Mouse (Mus musculus) colon, adult 2 months (tissue): ENCODE data around the gene Olfr305. TPM values are rescaled to one million over a fixed set of nuclear protein-coding genes. Genes with fewer than 3 reads are reported as not detected.

Source experiments
- polyA plus RNA-seq: library from polyadenylated mRNA; depleted of rRNA; stranded (reverse); fragments of >200 nt; gene quantifications from 2 replicates; pipeline ENCODE4 v1.2.3, GENCODE M21; 2012; rRNA removed

Gene Olfr305
- not detected in 2 replicates for polyA plus RNA-seq

DNA sequence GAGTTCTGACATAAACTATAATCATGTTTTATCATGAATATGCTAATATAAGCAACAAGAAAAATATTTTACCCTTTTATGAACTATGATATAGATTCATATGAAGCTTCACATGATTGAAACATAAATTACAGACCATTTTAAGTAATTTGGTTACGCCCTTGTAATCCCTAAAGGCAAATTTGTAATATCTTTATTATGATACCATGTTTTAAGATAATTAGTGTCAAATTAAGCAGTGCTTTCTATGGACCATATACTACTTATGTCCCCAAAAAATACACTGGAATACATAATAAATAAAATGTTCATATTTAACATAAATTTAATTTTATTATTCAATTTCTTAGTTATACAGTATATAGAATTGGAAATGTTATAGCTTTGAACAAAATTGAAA, at the start of gene Olfr305:
Gene Olfr305, minus strand, starts transcription at position 101 of the 400 bp plus-strand sequence.

DNA sequence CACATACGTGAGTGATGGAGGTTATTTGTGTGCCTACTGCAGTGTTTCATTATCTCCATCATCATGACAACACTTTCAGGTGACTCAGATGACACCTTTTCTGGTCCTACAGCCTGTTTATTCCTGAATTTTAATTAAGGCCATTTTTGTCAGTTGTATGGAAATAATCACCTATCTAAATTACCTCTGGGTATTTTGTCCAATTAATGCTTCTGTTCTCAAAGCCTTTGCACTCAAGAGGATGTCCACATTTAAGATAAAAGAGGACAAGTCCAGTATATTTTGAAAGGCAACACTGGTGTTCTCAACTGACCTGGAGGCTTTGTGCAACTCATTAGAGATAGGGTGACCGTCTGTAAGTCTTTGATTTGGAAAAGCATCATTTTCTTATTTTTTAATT, 36.8 kb upstream of the Olfr305 start, which contains the start of gene Olfr301:
Gene Olfr301, plus strand, starts transcription at position 301 of the 400 bp plus-strand sequence.

DNA sequence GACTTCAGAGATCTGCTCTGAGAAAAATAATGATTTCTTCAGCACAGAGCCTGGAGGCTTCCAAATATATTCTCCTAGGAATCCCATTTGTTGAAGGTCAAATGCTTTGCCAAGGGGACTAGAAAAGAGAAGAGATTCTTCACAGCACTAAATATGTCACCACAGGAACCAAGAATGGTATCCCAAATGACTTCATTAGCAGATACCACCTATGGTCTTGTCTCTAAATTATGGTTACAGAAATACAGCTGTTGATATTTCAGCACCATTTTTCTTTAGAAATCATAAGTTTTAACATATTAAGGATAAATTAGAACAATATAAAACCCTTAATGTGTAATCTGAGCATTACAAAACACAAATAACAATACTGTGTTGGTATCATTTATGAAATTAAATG, 31.0 kb upstream of the Olfr305 start, which contains the start of gene Olfr303:
Gene Olfr303, minus strand, starts transcription at position 101 of the 400 bp plus-strand sequence.

DNA sequence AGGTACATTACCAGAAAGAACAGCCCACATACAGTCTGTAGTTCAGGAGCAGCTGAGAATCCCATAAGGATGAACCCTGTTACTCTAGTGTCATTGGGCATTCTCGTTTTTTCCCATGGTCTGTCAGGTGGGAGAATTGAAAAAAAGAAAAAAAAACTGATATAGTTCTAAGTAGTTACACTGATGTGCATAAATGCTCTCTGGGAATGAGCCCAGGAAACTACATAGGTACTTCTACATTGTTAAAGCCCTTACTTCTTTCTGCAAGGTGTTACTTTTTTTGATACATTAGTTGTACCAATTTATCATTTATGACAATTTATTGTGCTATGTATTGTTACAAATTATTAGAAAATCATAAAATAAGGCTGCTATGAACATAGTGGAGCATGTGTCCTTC, 19.8 kb upstream of the Olfr305 start, which contains the start of gene Olfr304:
Gene Olfr304, minus strand, starts transcription at position 101 of the 400 bp plus-strand sequence.

DNA sequence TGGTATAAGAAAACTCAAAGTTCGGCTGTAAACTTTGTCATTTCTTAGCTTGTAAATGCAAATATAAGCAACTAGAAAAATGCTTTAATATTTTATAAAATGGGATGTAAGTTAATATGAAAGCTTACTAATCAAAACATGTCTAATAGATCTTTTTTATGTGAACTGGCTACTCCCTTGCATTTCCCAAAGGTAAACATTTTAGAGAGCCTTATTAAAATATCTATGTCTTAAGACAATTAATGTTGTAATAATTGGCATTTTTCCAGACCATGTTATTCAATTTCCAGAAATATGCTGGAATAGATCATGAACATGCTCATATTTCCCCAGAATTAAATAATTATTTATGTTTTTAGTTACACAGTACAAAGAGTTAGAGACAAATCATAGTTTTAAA, 29.2 kb downstream of the Olfr305 start, which contains the start of gene Olfr307:
Gene Olfr307, minus strand, starts transcription at position 101 of the 400 bp plus-strand sequence.

DNA sequence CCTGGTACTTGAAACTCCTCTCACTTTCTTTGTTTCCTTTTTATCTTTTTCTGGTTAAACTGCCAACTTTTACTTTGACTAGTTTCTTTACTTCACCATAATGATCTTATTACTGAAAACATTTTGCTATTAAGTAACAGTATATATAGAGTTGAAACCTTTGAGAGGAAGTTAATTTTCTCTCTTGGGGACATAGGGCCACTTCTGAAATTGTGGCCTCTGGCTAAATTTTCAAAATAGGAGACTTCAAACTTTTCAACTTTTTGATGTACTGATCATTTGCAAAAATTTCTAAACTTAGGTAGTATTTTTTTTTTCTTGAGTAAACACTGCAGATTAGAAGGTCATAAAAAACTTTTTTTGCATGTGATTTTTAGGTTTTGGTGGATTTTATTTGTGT, 41.2 kb downstream of the Olfr305 start, which contains the start of gene Olfr308:
Gene Olfr308, minus strand, starts transcription at position 101 of the 400 bp plus-strand sequence.

DNA sequence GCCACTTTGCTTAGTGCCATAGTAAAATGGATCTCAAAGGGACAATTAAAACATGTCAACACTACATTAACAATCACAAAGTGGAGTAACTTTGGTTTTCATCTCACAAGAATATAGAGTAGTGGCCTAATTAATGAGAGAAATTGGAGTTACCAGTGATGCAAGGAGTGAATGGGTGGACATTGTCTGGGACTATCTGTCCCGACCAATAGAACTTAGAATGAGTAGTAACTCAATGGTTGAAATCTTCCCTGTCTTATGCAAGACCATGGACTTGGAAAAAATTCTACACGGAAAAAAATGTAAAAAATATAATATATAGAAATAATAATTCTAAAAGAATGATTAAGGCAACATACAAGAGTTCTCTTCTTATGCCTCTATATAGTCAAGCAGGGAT, 53.1 kb downstream of the Olfr305 start, which contains the start of gene Olfr309:
Gene Olfr309, minus strand, starts transcription at position 101 of the 400 bp plus-strand sequence.

Other genes starting within 250 kb of the Olfr305 start
- not detected in 2 replicates for gene Vmn2r75, start 195.2 kb downstream of the Olfr305 start, polyA plus RNA-seq
- gene Vmn2r76, start 120.6 kb downstream of the Olfr305 start, polyA plus RNA-seq: not detected in 2 replicates
- gene Olfr310, start 89.8 kb downstream of the Olfr305 start, polyA plus RNA-seq: not detected in 2 replicates
- not detected in 2 replicates for gene Olfr309, start 53.2 kb downstream of the Olfr305 start, polyA plus RNA-seq
- gene Olfr308, start 41.3 kb downstream of the Olfr305 start, polyA plus RNA-seq: not detected in 2 replicates
- gene Olfr307, start 29.3 kb downstream of the Olfr305 start, polyA plus RNA-seq: not detected in 2 replicates
- gene Olfr304, start 19.7 kb upstream of the Olfr305 start, polyA plus RNA-seq: not detected in 2 replicates
- not detected in 2 replicates for gene Olfr303, start 30.9 kb upstream of the Olfr305 start, polyA plus RNA-seq
- not detected in 2 replicates for gene Olfr301, start 36.9 kb upstream of the Olfr305 start, polyA plus RNA-seq
- gene Olfr299, start 93.0 kb upstream of the Olfr305 start, polyA plus RNA-seq: not detected in 2 replicates
- gene Olfr298, start 125.6 kb upstream of the Olfr305 start, polyA plus RNA-seq: not detected in 2 replicates
- not detected in 2 replicates for gene Olfr297, start 153.0 kb upstream of the Olfr305 start, polyA plus RNA-seq
- gene Olfr295, start 216.9 kb upstream of the Olfr305 start, polyA plus RNA-seq: not detected in 2 replicates
- not detected in 2 replicates for gene Olfr294, start 249.7 kb upstream of the Olfr305 start, polyA plus RNA-seq